In the genomic region with DNA sequence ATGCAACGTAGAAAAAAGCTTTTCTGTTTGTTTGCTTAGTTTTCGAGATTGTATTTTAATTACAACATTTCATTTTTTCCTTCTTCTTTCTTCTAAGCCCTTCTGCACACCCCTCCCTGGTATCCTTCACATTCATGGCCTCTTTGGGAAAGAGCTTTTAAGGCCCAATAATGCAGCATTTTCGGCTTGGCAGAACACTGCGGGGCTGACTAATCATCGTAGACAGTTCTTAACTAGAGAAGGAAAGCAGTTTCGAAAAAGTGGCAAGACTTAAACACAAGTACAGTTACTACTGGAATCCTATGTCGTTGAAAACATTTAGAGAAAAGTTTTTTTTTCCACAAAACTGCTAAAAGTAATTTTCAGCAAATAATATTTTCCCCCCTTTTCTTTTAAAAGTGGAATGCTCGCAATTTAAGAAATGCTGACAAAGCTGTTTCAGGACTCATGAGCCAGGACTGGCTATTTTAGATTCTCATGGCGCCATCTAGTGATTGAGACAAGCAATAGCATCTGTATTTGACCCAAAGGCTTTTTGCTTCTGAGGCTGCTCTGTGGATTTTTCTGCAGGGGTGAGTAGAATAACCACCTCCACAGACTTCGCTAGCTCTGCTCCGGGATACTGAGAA, we compare ENCODE assay signal across 8 mouse cellular contexts.
A peak's percentile ranks its signal among the peaks of the same experiment; 100 is the strongest.
DNase-seq lines count a peak whose midpoint lies in the region; ATAC-seq and TF ChIP-seq lines count a peak whose summit lies in the region.

No protein-coding gene starts in this region.

- H3K36me3 ChIP-seq in midbrain, embryonic 16.5 days (ENCODE audit: control insufficient read depth, insufficient read depth, low read length) = no peaks in the 10 kb centered on the region

- no peak overlapping the region for H3K27ac ChIP-seq in midbrain, embryonic 16.5 days (ENCODE audit: low read length)

- no peak overlapping the region for H3K4me2 ChIP-seq in midbrain, embryonic 16.5 days (ENCODE audit: low read length)

- DNase-seq in kidney, adult 9 months = peak; percentile 51
- no peak for DNase-seq in kidney, adult 18-20 months
- peak; percentile 12 to 50 for DNase-seq in CD8-positive naive resting alpha-beta T cell, adult 2 months (ENCODE audit: low read depth in 2 of 2, low spot score in 2 of 2)
- peak; percentile 90 for DNase-seq in brain, embryonic 14.5 days (ENCODE audit: low read depth)
- DNase-seq in layer of hippocampus, adult 18-20 months (ENCODE audit: low spot score in 2 of 2) = peak; percentile 3 to 70
- no peak for DNase-seq in urinary bladder, adult 2 months (ENCODE audit: low spot score)

- no peaks in the 10 kb centered on the region for H3K9me3 ChIP-seq in midbrain, embryonic 16.5 days (replicated peaks; ENCODE audit: control insufficient read depth, low read length, poor library complexity, severe bottlenecking)

- H3K27me3 ChIP-seq in midbrain, embryonic 16.5 days (ENCODE audit: control insufficient read depth, insufficient read depth, low read depth, low read length) = no peaks in the 10 kb centered on the region

- H3K9ac ChIP-seq in midbrain, embryonic 16.5 days (ENCODE audit: low read depth, low read length) = no peak overlapping the region

- no peak for TF ChIP-seq POLR2A in brain, embryonic 14.5 days (IDR thresholded peaks at IDR 0.05; ENCODE audit: borderline replicate concordance, extremely low read depth, insufficient read depth, insufficient read length, poor library complexity, severe bottlenecking)

- TF ChIP-seq CTCF in brain, embryonic 14.5 days (IDR thresholded peaks at IDR 0.05; ENCODE audit: borderline replicate concordance, extremely low read depth, insufficient read depth, insufficient read length) = peak; percentile 73; the same call in 1 of the 2 replicates

- H3K4me3 ChIP-seq in midbrain, embryonic 16.5 days (ENCODE audit: low read depth, low read length) = no peak overlapping the region

- H3K4me1 ChIP-seq in midbrain, embryonic 16.5 days (ENCODE audit: control insufficient read depth, insufficient read depth, low read length) = no peaks in the 10 kb centered on the region

- ATAC-seq in granulocyte monocyte progenitor cell, adult 5-6 weeks (replicated peaks; ENCODE audit: poor library complexity, severe bottlenecking) = peak; percentile 93
- peak; percentile 76 for ATAC-seq in midbrain, embryonic 16.5 days

- WGBS in midbrain, embryonic 16.5 days = 42% methylated on average over 11 of the region's 11 CpGs

Comparison
In these comparisons a context has a peak if more than half of its experiments do, and no peak if none do; other contexts are left out.
1. DNase-seq: peak in kidney, adult 9 months (single experiment), CD8-positive naive resting alpha-beta T cell, adult 2 months (2 of 2), brain, embryonic 14.5 days (single experiment) and layer of hippocampus, adult 18-20 months (2 of 2); none in kidney, adult 18-20 months (single experiment) and urinary bladder, adult 2 months (single experiment).